Mouse (Mus musculus) testis, adult 2 months (tissue): ENCODE data around the gene Zfp131. TPM values are rescaled to one million over a fixed set of nuclear protein-coding genes. Genes with fewer than 3 reads are reported as not detected.
A peak's percentile ranks its signal among the peaks of the same experiment; 100 is the strongest.
"Not testable (repeated sequence)": the region's sequence is repeated elsewhere in the genome, so short reads cannot be mapped to it uniquely, and the experiment has no call there.

ENCODE experiments used
- H3K27ac ChIP-seq: fragments of 200-500 bp; 2 replicates; pipeline ENCODE4 v1.5.1; 2012; ENCODE audit warnings: low read depth, low read length; ENCODE audit not compliant: control insufficient read depth, insufficient read depth
- H3K27me3 ChIP-seq: fragments of 200-500 bp; 2 replicates; pipeline ENCODE4 v1.6.1; 2012; ENCODE audit warnings: mild to moderate bottlenecking, low read length, moderate library complexity; ENCODE audit not compliant: control insufficient read depth, insufficient read depth
- H3K36me3 ChIP-seq: fragments of 200-500 bp; 2 replicates; pipeline ENCODE4 v1.6.1; 2012; ENCODE audit warnings: mild to moderate bottlenecking, low read length; ENCODE audit not compliant: control insufficient read depth, insufficient read depth
- H3K4me1 ChIP-seq: fragments of 200-500 bp; 2 replicates; pipeline ENCODE4 v1.6.1; 2012; ENCODE audit warnings: low read length; ENCODE audit not compliant: control insufficient read depth, insufficient read depth
- H3K4me3 ChIP-seq: fragments of 200-500 bp; 2 replicates; pipeline ENCODE4 v1.5.1; 2012; ENCODE audit warnings: low read depth, mild to moderate bottlenecking, low read length, moderate library complexity, mixed read lengths; ENCODE audit not compliant: control insufficient read depth
- CTCF ChIP-seq: fragments of 200-500 bp; IDR thresholded peaks from 2 replicates; pipeline ENCODE4 v1.5.1; 2012; ENCODE audit warnings: low read depth, mild to moderate bottlenecking, inconsistent platforms, low read length, moderate library complexity; ENCODE audit not compliant: control insufficient read depth, insufficient read depth, insufficient replicate concordance
- POLR2A ChIP-seq: fragments of 200-500 bp; IDR thresholded peaks from 2 replicates; pipeline ENCODE4 v1.6.1; 2012; ENCODE audit warnings: low read depth, mild to moderate bottlenecking, inconsistent platforms, low read length, moderate library complexity; ENCODE audit not compliant: control insufficient read depth
- polyA plus RNA-seq: library from polyadenylated mRNA; depleted of rRNA; stranded (reverse); fragments of >200 nt; gene quantifications from 2 replicates; pipeline ENCODE4 v1.2.3, GENCODE M21; 2012; rRNA removed

Gene Zfp131
- polyA plus RNA-seq, result 8.0 and 11.4 TPM in 2 replicates

DNA sequence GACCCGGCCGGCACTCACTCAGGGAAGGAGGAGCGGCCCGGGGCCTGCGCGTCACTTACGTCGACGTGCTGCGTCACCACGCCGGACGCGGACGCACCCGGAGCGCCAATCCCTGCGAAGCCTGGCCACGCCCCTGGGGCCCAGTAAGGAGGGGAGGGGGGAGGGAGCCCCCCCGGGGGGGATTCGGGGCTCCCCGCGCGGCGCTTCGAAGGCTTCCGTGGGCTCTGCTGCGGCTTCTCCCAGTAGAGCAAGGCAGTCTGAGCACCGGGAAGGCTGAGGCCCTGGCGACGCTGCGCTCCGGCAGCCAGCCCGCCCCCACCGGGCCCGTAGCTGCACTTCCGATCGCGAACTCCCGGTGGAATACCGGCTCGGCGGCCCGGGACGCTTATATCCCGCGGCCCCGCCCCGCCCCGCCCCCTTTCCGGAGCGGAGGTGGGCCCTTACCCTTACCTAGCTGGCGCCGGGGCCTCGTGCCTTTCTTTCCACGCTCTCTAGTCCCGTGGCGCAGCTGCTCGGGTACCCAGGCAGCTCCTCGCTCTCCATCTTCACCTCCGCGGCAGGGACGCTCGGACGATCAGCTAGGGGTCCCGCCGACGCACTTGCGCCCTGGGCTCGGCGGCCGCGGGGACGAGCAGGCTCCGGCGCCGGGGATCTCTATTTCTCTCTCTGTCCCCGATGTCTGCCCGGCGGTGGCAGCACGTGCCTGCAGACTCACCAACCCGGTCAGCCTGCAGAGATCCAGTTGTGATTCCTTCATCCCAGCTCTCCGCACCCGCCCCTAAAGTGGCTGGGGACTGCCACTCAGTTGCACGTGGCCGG lies at the start of gene Zfp131:
Zfp131 (minus strand) TSS at position 129 of the 819 bp plus-strand sequence.
- TF ChIP-seq POLR2A, result peak; percentile 1; the same call in 1 of the 2 replicates
- no peak for TF ChIP-seq CTCF
- no peaks in the 10 kb centered on the region for H3K27me3 ChIP-seq
- no peaks in the 10 kb centered on the region for H3K36me3 ChIP-seq
- H3K27ac ChIP-seq, result peak within 1 kb of the TSS; percentile 96
- H3K4me3 ChIP-seq, result peak within 1 kb of the TSS; percentile 97
- peaks cover 9% of the 10 kb centered on the region for H3K4me1 ChIP-seq

DNA sequence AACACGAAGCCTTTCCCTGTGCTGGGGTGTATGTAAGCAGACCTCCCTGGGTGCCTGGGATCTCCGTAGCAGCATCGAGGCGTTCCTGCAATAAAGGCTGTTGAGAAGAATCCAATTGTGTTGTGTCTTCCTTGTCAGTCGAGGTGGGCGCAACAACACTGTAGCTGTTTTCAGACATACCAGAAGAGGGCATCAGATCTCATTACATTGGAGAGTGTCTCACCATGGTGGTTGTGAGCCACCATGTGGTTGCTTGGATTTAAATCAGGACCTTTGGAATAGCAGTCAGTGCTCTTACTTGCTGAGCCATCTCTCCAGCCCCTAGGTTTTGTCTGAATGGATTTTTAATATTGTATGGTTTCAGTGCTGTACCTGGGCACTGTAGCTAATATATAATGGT lies 49.3 kb upstream of the Zfp131 start:
- H3K36me3 ChIP-seq, H3K27me3 ChIP-seq, H3K27ac ChIP-seq, H3K4me3 ChIP-seq, H3K4me1 ChIP-seq: not testable (repeated sequence)

DNA sequence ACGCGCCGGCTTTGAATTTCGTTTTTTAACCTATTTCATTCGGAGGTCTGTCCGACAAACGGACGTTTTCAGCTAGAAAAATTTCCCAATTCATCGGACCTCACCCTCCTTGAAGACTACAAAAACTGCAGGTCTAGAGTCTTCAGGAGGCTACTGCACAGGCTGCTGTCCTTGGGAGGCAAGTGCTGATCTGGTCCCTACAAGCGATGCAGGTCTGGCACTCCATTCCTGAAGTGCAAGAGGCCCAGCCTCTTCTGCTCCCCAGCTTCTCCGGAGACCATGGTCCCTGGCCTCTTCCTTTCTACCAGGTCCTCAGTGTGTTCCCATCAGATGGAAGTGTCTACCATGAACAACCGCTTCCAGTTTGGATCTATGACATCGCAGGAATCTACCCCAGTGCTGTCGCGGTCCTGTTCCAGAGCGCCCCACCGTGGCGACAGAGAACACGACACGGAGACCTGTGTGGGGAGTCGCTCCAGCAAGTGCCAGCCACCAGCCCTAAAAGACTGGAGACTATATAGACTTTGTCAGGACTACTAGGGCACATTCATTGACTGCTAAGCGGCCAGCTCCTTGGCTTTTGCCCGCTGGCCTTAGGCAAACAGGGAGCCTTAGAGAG lies 47.1 kb upstream of the Zfp131 start:
- peak; percentile 44; the same call in 1 of the 2 replicates for TF ChIP-seq CTCF
- not testable (repeated sequence) for H3K27ac ChIP-seq, H3K4me3 ChIP-seq, H3K27me3 ChIP-seq, H3K4me1 ChIP-seq, H3K36me3 ChIP-seq

DNA sequence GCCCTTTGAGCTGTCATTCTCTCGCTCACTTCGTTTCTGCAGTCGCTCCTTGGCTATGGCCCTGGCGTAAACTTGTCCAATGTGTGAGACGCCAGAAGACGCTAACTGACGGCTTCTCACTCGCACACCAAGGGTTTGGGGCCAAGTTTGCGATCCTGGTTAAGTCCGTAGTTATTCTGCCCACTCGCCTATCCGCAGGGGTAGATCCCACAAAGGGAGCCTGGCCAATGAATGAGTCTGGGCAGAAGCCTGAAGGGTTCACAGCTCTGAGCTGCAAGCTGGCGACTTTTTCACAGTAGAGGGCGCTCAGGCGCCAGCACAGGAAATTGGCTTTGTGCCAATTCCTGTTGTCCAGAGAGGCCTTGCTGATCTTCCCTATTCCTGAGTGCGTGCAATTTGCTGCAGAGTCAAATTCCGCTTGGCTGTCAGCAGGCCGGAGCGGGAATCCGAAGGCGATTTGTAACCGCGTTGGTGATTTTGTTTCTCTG lies 45.7 kb upstream of the Zfp131 start:
- H3K4me1 ChIP-seq, H3K27me3 ChIP-seq, H3K36me3 ChIP-seq, H3K4me3 ChIP-seq, H3K27ac ChIP-seq: not testable (repeated sequence)

DNA sequence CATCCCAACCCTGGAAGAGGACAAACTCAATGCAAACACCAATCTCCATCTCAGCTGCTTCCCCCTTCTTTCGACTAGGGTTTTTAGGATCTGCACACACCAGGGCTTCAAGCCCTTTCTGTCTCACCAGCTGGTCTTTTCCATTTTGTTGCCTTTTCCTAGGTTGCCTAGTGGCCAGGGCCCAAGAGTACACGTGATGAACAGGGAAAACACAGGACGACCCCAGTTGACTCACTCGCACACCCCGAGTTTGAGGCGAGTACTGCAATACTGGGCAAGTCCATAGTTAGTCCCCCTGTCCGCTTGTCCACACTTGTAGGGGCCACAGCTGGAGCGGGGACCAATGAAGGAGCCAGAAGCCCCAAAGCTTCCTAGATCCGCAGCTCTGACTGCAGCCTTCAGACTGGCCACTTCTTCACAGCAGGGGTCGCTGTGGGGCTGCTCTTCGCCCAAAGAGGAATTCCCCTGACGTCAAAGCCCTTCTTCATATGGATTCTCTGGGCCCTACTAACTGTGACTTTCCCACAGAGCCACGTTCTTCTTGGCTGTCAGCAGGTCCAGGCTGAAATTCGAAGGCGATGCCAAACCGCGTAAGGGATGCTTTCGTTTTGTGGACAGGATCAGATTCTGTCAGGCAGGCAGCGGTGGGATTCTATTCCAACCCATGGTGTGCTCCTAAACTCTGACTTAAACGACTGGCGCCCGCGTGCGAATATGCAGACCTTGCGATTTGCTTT lies 44.8 kb upstream of the Zfp131 start, which contains the start of gene D13Ertd608e:
D13Ertd608e (plus strand) TSS at position 687 of the 737 bp plus-strand sequence.
- not testable (repeated sequence) for H3K4me1 ChIP-seq, H3K36me3 ChIP-seq, H3K4me3 ChIP-seq, H3K27me3 ChIP-seq, H3K27ac ChIP-seq
- peak; percentile 18; the same call in 1 of the 2 replicates for TF ChIP-seq CTCF

DNA sequence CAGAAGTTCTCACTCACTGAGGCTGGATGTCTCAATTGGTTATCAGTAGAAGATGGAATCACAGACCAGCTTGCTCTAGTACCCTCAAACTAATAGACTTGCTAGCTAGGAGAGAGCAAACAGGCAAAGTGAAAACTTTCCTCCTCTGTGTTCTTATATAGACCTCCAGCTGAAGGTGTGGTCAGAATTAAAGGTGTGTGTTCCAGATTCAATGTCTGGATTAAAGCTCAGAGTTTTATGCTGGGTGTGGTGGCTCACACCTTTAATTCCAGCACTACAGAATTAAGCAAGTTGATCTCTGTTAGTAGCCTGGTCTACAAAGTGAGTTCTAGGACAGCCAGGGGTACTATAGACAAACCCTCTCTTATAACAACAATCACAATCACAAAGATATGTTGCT lies 39.4 kb upstream of the Zfp131 start, which contains the start of gene AF067063:
AF067063 (minus strand) TSS at position 101 of the 400 bp plus-strand sequence.
- H3K27me3 ChIP-seq, H3K4me1 ChIP-seq, H3K27ac ChIP-seq, H3K36me3 ChIP-seq, H3K4me3 ChIP-seq: not testable (repeated sequence)

DNA sequence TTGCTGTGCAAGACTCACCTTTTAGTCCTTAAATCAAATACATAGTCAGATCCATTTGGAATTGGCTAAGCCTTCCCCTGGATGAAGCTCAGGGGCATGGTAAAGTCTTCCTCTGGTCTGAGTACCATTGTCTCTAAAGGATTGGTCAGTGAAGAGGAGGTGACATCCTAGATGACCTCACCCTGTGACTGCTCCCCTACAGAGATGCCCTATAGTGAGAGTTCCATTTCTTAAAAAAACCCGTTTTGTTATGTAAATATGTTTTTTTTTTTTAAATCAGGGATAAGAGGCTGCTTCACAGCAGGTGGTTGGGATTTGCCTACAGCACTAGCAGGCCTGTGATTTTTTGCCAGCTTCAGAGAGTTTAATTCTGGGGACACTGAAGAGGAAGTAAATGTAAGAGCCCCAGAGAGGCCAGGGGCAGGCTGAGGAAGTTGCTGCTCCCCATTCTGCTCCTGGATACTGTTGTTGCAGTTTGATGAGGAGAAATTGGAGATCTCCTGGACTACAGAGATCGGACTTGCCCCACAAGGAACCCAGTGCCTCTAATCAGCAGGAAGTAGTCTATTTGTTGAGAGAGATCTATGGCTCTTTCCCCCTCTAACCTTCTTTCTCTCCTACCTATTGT lies 27.0 kb upstream of the Zfp131 start:
- TF ChIP-seq POLR2A (no peak), CTCF (no peak)
- Histone ChIP-seq H3K27me3 (no peaks in the 10 kb centered on the region), H3K4me3 (no peak overlapping the region), H3K27ac (no peak overlapping the region), H3K36me3 (no peaks in the 10 kb centered on the region), H3K4me1 (no peaks in the 10 kb centered on the region)
